Mouse (Mus musculus): ENCODE measurements around the gene Ssna1. TPM values are rescaled to one million over a fixed set of nuclear protein-coding genes. Genes with fewer than 3 reads are reported as not detected.

Ssna1 gene
- polyA plus RNA-seq, 1 experiment, result 41.7 TPM

DNA sequence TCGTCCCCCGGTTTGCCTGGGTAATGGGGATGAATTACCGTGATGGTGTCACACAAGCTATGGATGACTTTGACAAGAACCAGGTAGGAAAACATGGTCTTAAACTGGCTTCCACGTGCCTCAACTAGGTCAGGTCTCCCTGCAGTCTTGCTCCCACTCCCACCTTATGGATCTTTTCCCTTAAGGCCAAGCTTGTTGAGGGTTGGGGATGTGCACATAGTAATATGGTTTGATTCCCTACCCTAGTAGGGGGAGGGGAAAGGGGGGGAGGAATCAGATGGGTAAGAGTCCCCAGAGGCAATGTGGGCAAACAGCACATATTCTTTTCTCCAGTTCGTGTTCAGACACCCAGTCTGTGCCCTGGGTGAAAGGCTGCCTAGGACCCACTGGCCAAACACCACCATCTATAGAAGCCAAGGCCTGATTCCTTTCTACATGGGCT, 50.9 kb downstream of the Ssna1 start:
- Histone ChIP-seq H3K4me3 (ENCODE audit: insufficient read depth, low read depth, low read length) (no peak overlapping the region), H3K27ac (replicated peaks; ENCODE audit: low read depth, low read length) (no peak overlapping the region), H3K4me1 (ENCODE audit: control insufficient read depth, insufficient read depth, insufficient read length, low read length) (peaks cover 7% of the 10 kb centered on the region; the same call in 1 of the 2 replicates)

Other genes with a start within 250 kb of the Ssna1 start
- gene Nsmf, start 218.1 kb downstream of the Ssna1 start, polyA plus RNA-seq (2012; ENCODE audit: insufficient read depth, insufficient read length, missing spikeins), result 10.6 and 15.1 TPM in 2 replicates
- gene Entpd8, start 192.1 kb downstream of the Ssna1 start, polyA plus RNA-seq (2012; ENCODE audit: insufficient read depth, insufficient read length, missing spikeins), result not detected in 2 replicates
- not detected in 2 replicates for gene Noxa1, start 177.3 kb downstream of the Ssna1 start, polyA plus RNA-seq (2012; ENCODE audit: insufficient read depth, insufficient read length, missing spikeins)
- gene Nrarp, start 91.7 kb downstream of the Ssna1 start, polyA plus RNA-seq (2012; ENCODE audit: insufficient read depth, insufficient read length, missing spikeins), result 6.4 and 7.1 TPM in 2 replicates
- gene Tor4a, start 75.6 kb downstream of the Ssna1 start, polyA plus RNA-seq (2012; ENCODE audit: insufficient read depth, insufficient read length, missing spikeins), result 1.8 and 6.0 TPM in 2 replicates
- gene Nelfb, start 60.9 kb downstream of the Ssna1 start, polyA plus RNA-seq (2012; ENCODE audit: insufficient read depth, insufficient read length, missing spikeins), result 15.4 and 19.0 TPM in 2 replicates
- not detected in 2 replicates for gene Stpg3, start 57.8 kb downstream of the Ssna1 start, polyA plus RNA-seq (2012; ENCODE audit: insufficient read depth, insufficient read length, missing spikeins)
- not detected in 2 replicates for gene Fam166a, start 53.7 kb downstream of the Ssna1 start, polyA plus RNA-seq (2012; ENCODE audit: insufficient read depth, insufficient read length, missing spikeins)
- gene Tubb4b, start 47.7 kb downstream of the Ssna1 start, polyA plus RNA-seq (2012; ENCODE audit: insufficient read depth, insufficient read length, missing spikeins), result 193 and 284 TPM in 2 replicates
- gene Slc34a3, start 38.1 kb downstream of the Ssna1 start, polyA plus RNA-seq (2012; ENCODE audit: insufficient read depth, insufficient read length, missing spikeins), result not detected in 2 replicates
- gene Rnf224, start 35.7 kb downstream of the Ssna1 start, polyA plus RNA-seq (2012; ENCODE audit: insufficient read depth, insufficient read length, missing spikeins), result not detected in 2 replicates
- not detected in 2 replicates for gene Rnf208, start 30.2 kb downstream of the Ssna1 start, polyA plus RNA-seq (2012; ENCODE audit: insufficient read depth, insufficient read length, missing spikeins)
- not detected in 2 replicates for gene Cysrt1, start 30.0 kb downstream of the Ssna1 start, polyA plus RNA-seq (2012; ENCODE audit: insufficient read depth, insufficient read length, missing spikeins)
- gene AL732309.1, start 25.6 kb downstream of the Ssna1 start, polyA plus RNA-seq (2012; ENCODE audit: insufficient read depth, insufficient read length, missing spikeins), result 2.3 and 5.4 TPM in 2 replicates
- gene Tmem203, start 17.0 kb downstream of the Ssna1 start, polyA plus RNA-seq (2012; ENCODE audit: insufficient read depth, insufficient read length, missing spikeins), result 13.5 and 18.9 TPM in 2 replicates
- 1.7 and 3.7 TPM in 2 replicates for gene Tprn, start 9.8 kb downstream of the Ssna1 start, polyA plus RNA-seq (2012; ENCODE audit: insufficient read depth, insufficient read length, missing spikeins)
- 18.6 and 23.7 TPM in 2 replicates for gene Anapc2, start within 50 bp of the Ssna1 start, polyA plus RNA-seq (2012; ENCODE audit: insufficient read depth, insufficient read length, missing spikeins)
- gene Tmem210, start 15.7 kb upstream of the Ssna1 start, polyA plus RNA-seq (2012; ENCODE audit: insufficient read depth, insufficient read length, missing spikeins), result not detected in 2 replicates
- gene Lrrc26, start 17.5 kb upstream of the Ssna1 start, polyA plus RNA-seq (2012; ENCODE audit: insufficient read depth, insufficient read length, missing spikeins), result not detected in 2 replicates
- not detected in 2 replicates for gene Grin1, start 46.7 kb upstream of the Ssna1 start, polyA plus RNA-seq (2012; ENCODE audit: insufficient read depth, insufficient read length, missing spikeins)
- gene Man1b1, start 59.9 kb upstream of the Ssna1 start, polyA plus RNA-seq (2012; ENCODE audit: insufficient read depth, insufficient read length, missing spikeins), result 11.3 and 16.0 TPM in 2 replicates
- gene Dpp7, start 83.9 kb upstream of the Ssna1 start, polyA plus RNA-seq (2012; ENCODE audit: insufficient read depth, insufficient read length, missing spikeins), result 11.1 and 15.0 TPM in 2 replicates
- 6.1 and 9.1 TPM in 2 replicates for gene Uap1l1, start 93.2 kb upstream of the Ssna1 start, polyA plus RNA-seq (2012; ENCODE audit: insufficient read depth, insufficient read length, missing spikeins)
- gene Sapcd2, start 99.9 kb upstream of the Ssna1 start, polyA plus RNA-seq (2012; ENCODE audit: insufficient read depth, insufficient read length, missing spikeins), result not detected in 2 replicates
- 11.3 and 18.4 TPM in 2 replicates for gene Entpd2, start 123.4 kb upstream of the Ssna1 start, polyA plus RNA-seq (2012; ENCODE audit: insufficient read depth, insufficient read length, missing spikeins)
- gene Npdc1, start 126.9 kb upstream of the Ssna1 start, polyA plus RNA-seq (2012; ENCODE audit: insufficient read depth, insufficient read length, missing spikeins), result 32.5 and 41.5 TPM in 2 replicates
- gene Fut7, start 150.8 kb upstream of the Ssna1 start, polyA plus RNA-seq (2012; ENCODE audit: insufficient read depth, insufficient read length, missing spikeins), result not detected in 2 replicates
- 30.0 and 52.4 TPM in 2 replicates for gene Abca2, start 156.3 kb upstream of the Ssna1 start, polyA plus RNA-seq (2012; ENCODE audit: insufficient read depth, insufficient read length, missing spikeins)
- gene Clic3, start 184.4 kb upstream of the Ssna1 start, polyA plus RNA-seq (2012; ENCODE audit: insufficient read depth, insufficient read length, missing spikeins), result not detected in 2 replicates
- 195 and 218 TPM in 2 replicates for gene Paxx, start 188.7 kb upstream of the Ssna1 start, polyA plus RNA-seq (2012; ENCODE audit: insufficient read depth, insufficient read length, missing spikeins)
- gene Ptgds, start 197.6 kb upstream of the Ssna1 start, polyA plus RNA-seq (2012; ENCODE audit: insufficient read depth, insufficient read length, missing spikeins), result 15.2 and 46.8 TPM in 2 replicates
- not detected in 2 replicates for gene Lcn12, start 221.5 kb upstream of the Ssna1 start, polyA plus RNA-seq (2012; ENCODE audit: insufficient read depth, insufficient read length, missing spikeins)
- 41.1 and 47.3 TPM in 2 replicates for gene Fbxw5, start 228.3 kb upstream of the Ssna1 start, polyA plus RNA-seq (2012; ENCODE audit: insufficient read depth, insufficient read length, missing spikeins)
- gene C8g, start 229.3 kb upstream of the Ssna1 start, polyA plus RNA-seq (2012; ENCODE audit: insufficient read depth, insufficient read length, missing spikeins), result 6.6 and 9.2 TPM in 2 replicates

Data from brown adipose tissue, adult 24 weeks (tissue).